Comparison of ENCODE assay signal across 8 mouse cellular contexts in genomic region chr6:39257667-39258395, GRCm38 (mm10). TPM values are rescaled to one million over a fixed set of nuclear protein-coding genes. Genes with fewer than 3 reads are reported as not detected.
DNase-seq lines count a peak whose midpoint lies in the region; ATAC-seq and TF ChIP-seq lines count a peak whose summit lies in the region.

No protein-coding gene starts in this region.

- H3K9me3 ChIP-seq in forebrain, postnatal 0 days (ENCODE audit: low read length) = no peaks in the 10 kb centered on the region
- no peaks in the 10 kb centered on the region for H3K9me3 ChIP-seq in liver, embryonic 15.5 days (replicated peaks)

- 57% methylated on average over 7 of the region's 7 CpGs for WGBS in forebrain, postnatal 0 days
- 37% methylated on average over 7 of the region's 7 CpGs for WGBS in liver, embryonic 15.5 days (ENCODE audit: insufficient replicate concordance)

- no peaks in the 10 kb centered on the region for H3K27me3 ChIP-seq in forebrain, postnatal 0 days (ENCODE audit: insufficient read depth, low read length)
- peaks cover 51% of the 10 kb centered on the region for H3K27me3 ChIP-seq in liver, embryonic 15.5 days

- no peaks in the 10 kb centered on the region for H3K36me3 ChIP-seq in forebrain, postnatal 0 days (ENCODE audit: insufficient read depth)
- H3K36me3 ChIP-seq in liver, embryonic 15.5 days (replicated peaks) = no peaks in the 10 kb centered on the region

- DNase-seq in embryo, embryonic 9.5 days (ENCODE audit: extremely low spot score) = peak; percentile 19
- no peak for DNase-seq in embryo, embryonic 10 days (ENCODE audit: low spot score)
- DNase-seq in CD4-positive helper T cell, adult 2 months (ENCODE audit: low read depth, low spot score) = peak; percentile 67
- DNase-seq in forebrain, postnatal 0 days = no peak
- no peak for DNase-seq in ovary, adult 18-20 months (ENCODE audit: low spot score)
- no peak for DNase-seq in right cerebral cortex, postnatal 36 days (ENCODE audit: low spot score in 2 of 2)

- H3K4me1 ChIP-seq in forebrain, postnatal 0 days (ENCODE audit: insufficient read depth) = 0 out of 2 replicates have a peak, but pooled peaks cover 3% of the 10 kb centered on the region
- H3K4me1 ChIP-seq in liver, embryonic 15.5 days (replicated peaks) = peaks cover 9% of the 10 kb centered on the region; the same call in 1 of the 2 replicates

- no peak for ATAC-seq in forebrain, postnatal 0 days
- no peak for ATAC-seq in liver, embryonic 15.5 days (ENCODE audit: insufficient read depth)
- ATAC-seq in megakaryocyte-erythroid progenitor cell, adult 5-6 weeks (replicated peaks; ENCODE audit: low FRiP score, low TSS enrichment, poor library complexity, severe bottlenecking) = no peak

- H3K27ac ChIP-seq in forebrain, postnatal 0 days (ENCODE audit: low read depth, low read length) = no peak overlapping the region
- H3K27ac ChIP-seq in liver, embryonic 15.5 days (replicated peaks) = no peak overlapping the region

- H3K4me2 ChIP-seq in forebrain, postnatal 0 days (ENCODE audit: low read depth) = peak overlapping the region; percentile 95
- H3K4me2 ChIP-seq in liver, embryonic 15.5 days = peak overlapping the region; percentile 68; the same call in 1 of the 2 replicates

- TF ChIP-seq CTCF in forebrain, postnatal 0 days (IDR thresholded peaks at IDR 0.05; ENCODE audit: low read depth) = no peak

- peak overlapping the region; percentile 57; the same call in 1 of the 2 replicates for H3K4me3 ChIP-seq in forebrain, postnatal 0 days (ENCODE audit: low read depth, low read length)
- no peak overlapping the region for H3K4me3 ChIP-seq in liver, embryonic 15.5 days (replicated peaks)

- no peak overlapping the region for H3K9ac ChIP-seq in forebrain, postnatal 0 days
- no peak overlapping the region for H3K9ac ChIP-seq in liver, embryonic 15.5 days

RNA-seq across cellular contexts. Expression of gene Kdm7a, which starts 51.2 kb away (rescaled TPM):
- total RNA-seq in forebrain, postnatal 0 days (2014; rRNA removed) = 7.0 and 9.8 TPM in 2 replicates
- polyA plus RNA-seq in forebrain, postnatal 0 days (2015; fragmentation: Nextera tagmentation; extraction: Ambion mirVana) = 0.83 and 1.5 TPM in 2 replicates
- polyA plus RNA-seq in liver, embryonic 15.5 days (2015; fragmentation: Nextera tagmentation; extraction: Ambion mirVana) = 12.1 and 12.5 TPM in 2 replicates
- total RNA-seq in megakaryocyte-erythroid progenitor cell, adult 5-6 weeks (2014; fragmentation: Nextera tagmentation) = 8.2 and 15.4 TPM in 2 replicates
- total RNA-seq in megakaryocyte-erythroid progenitor cell, adult 5-6 weeks (2017) = 17.8 and 18.1 TPM in 2 replicates

Comparison
In these comparisons a context has a peak if more than half of its experiments do, and no peak if none do; other contexts are left out.
1. DNase-seq: peak in embryo, embryonic 9.5 days (single experiment) and CD4-positive helper T cell, adult 2 months (single experiment); none in embryo, embryonic 10 days (single experiment), forebrain, postnatal 0 days (single experiment), ovary, adult 18-20 months (single experiment) and right cerebral cortex, postnatal 36 days (0 of 2).